Mouse (Mus musculus) cerebellum, adult 11-12 months (tissue): ENCODE measurements at regions not wholly inside any gene's neighbourhood (a gene's known extent, or its start where the extent isn't known, plus 50 kb on each side); places are given as distances from the start of the nearest gene placed in this dataset.

Source experiments
- DNase-seq: peaks from one replicate; pipeline ENCODE4 v3.0.0; 2022

GRCm38 (mm10) chr2:28287210-28287860, 94.5 kb downstream of the Olfm1 start:
- DNase-seq, result no peak

- DNase-seq, result no peak
Measured at GRCm38 (mm10) chr2:28289339-28289738, 96.5 kb downstream of the Olfm1 start.

- DNase-seq, result no peak
Measured at GRCm38 (mm10) chr2:28289860-28290471, 97.2 kb downstream of the Olfm1 start.

- no peak for DNase-seq
Measured at GRCm38 (mm10) chr2:28294509-28294908, 101.7 kb downstream of the Olfm1 start.

GRCm38 (mm10) chr2:28296183-28296582, 103.4 kb downstream of the Olfm1 start:
- no peak for DNase-seq

GRCm38 (mm10) chr2:28298738-28299137, 105.9 kb downstream of the Olfm1 start:
- DNase-seq, result no peak

- DNase-seq, result no peak
Measured at GRCm38 (mm10) chr2:28299346-28299745, 106.6 kb downstream of the Olfm1 start.

GRCm38 (mm10) chr2:28301313-28301712, 108.5 kb downstream of the Olfm1 start:
- no peak for DNase-seq

GRCm38 (mm10) chr2:28303936-28304335, 111.1 kb downstream of the Olfm1 start:
- DNase-seq, result no peak

- DNase-seq, result no peak
Measured at GRCm38 (mm10) chr2:28304712-28305111, 111.9 kb downstream of the Olfm1 start.

- DNase-seq, result no peak
Measured at GRCm38 (mm10) chr2:28309122-28309521, 116.3 kb downstream of the Olfm1 start.

GRCm38 (mm10) chr2:28312212-28312611, 119.4 kb downstream of the Olfm1 start:
- no peak for DNase-seq

- peak; percentile 50 for DNase-seq
Measured at GRCm38 (mm10) chr2:28325502-28325901, 121.1 kb upstream of the Ppp1r26 start.

- no peak for DNase-seq
Measured at GRCm38 (mm10) chr2:28326056-28326455, 120.5 kb upstream of the Ppp1r26 start.

- DNase-seq, result peak; percentile 75
Measured at GRCm38 (mm10) chr2:28326682-28327081, 119.9 kb upstream of the Ppp1r26 start.

- no peak for DNase-seq
Measured at GRCm38 (mm10) chr2:28329130-28329529, 117.5 kb upstream of the Ppp1r26 start.

- no peak for DNase-seq
Measured at GRCm38 (mm10) chr2:28335141-28335789, 111.3 kb upstream of the Ppp1r26 start.

- no peak for DNase-seq
Measured at GRCm38 (mm10) chr2:28335810-28336209, 110.8 kb upstream of the Ppp1r26 start.

GRCm38 (mm10) chr2:28336349-28337309, 110.0 kb upstream of the Ppp1r26 start:
- DNase-seq, result no peak

- no peak for DNase-seq
Measured at GRCm38 (mm10) chr2:28337561-28337960, 109.0 kb upstream of the Ppp1r26 start.

- no peak for DNase-seq
Measured at GRCm38 (mm10) chr2:28341304-28341703, 105.3 kb upstream of the Ppp1r26 start.

- no peak for DNase-seq
Measured at GRCm38 (mm10) chr2:28348453-28348852, 98.1 kb upstream of the Ppp1r26 start.

- no peak for DNase-seq
Measured at GRCm38 (mm10) chr2:28349911-28350310, 96.7 kb upstream of the Ppp1r26 start.
